Mouse (Mus musculus) B cell, adult 2 months (primary cell): ENCODE measurements at regions not wholly inside any gene's neighbourhood (a gene's known extent, or its start where the extent isn't known, plus 50 kb on each side); places are given as distances from the start of the nearest gene placed in this dataset.

Experiments
- DNase-seq, 2 experiments: peaks; one replicate each; pipeline ENCODE4 v3.0.0; 2022

- DNase-seq, result no peak
Observed at GRCm38 (mm10) chr11:63775382-63775781, 146.7 kb downstream of the Hs3st3b1 start.

- no peak for DNase-seq
Observed at GRCm38 (mm10) chr11:63779371-63779770, 142.7 kb downstream of the Hs3st3b1 start.

GRCm38 (mm10) chr11:63781967-63782915, 139.8 kb downstream of the Hs3st3b1 start:
- no peak for DNase-seq

- DNase-seq, result no peak
Observed at GRCm38 (mm10) chr11:63785281-63785886, 136.7 kb downstream of the Hs3st3b1 start.

GRCm38 (mm10) chr11:63785965-63786364, 136.1 kb downstream of the Hs3st3b1 start:
- no peak for DNase-seq

GRCm38 (mm10) chr11:63789473-63790120, 132.5 kb downstream of the Hs3st3b1 start:
- no peak for DNase-seq

- no peak for DNase-seq
Observed at GRCm38 (mm10) chr11:63791004-63791862, 130.9 kb downstream of the Hs3st3b1 start.

GRCm38 (mm10) chr11:63793732-63794503, 128.2 kb downstream of the Hs3st3b1 start:
- DNase-seq, result no peak

GRCm38 (mm10) chr11:63812146-63812545, 109.9 kb downstream of the Hs3st3b1 start:
- no peak for DNase-seq

GRCm38 (mm10) chr11:63822847-63823246, 99.2 kb downstream of the Hs3st3b1 start:
- no peak for DNase-seq

GRCm38 (mm10) chr11:63827271-63827762, 94.8 kb downstream of the Hs3st3b1 start:
- DNase-seq, result no peak

- no peak for DNase-seq
Observed at GRCm38 (mm10) chr11:63833480-63833879, 88.6 kb downstream of the Hs3st3b1 start.

GRCm38 (mm10) chr11:63834140-63834539, 88.0 kb downstream of the Hs3st3b1 start:
- DNase-seq, result no peak

- no peak for DNase-seq
Observed at GRCm38 (mm10) chr11:63834631-63835030, 87.5 kb downstream of the Hs3st3b1 start.
